Mouse (Mus musculus) C2C12 (cell line): ENCODE results near the gene Mlycd. TPM values are rescaled to one million over a fixed set of nuclear protein-coding genes. Genes with fewer than 3 reads are reported as not detected.

ENCODE experiments used
- H3K27me3 ChIP-seq: one replicate; pipeline ENCODE4 v1.6.1; 2011; ENCODE audit not compliant: control insufficient read depth, insufficient read depth, insufficient read length
- H3K36me3 ChIP-seq: one replicate; pipeline ENCODE4 v1.6.1; 2011; ENCODE audit not compliant: control insufficient read depth, insufficient read depth
- H3K4me3 ChIP-seq: one replicate; pipeline ENCODE4 v1.5.1; 2011; ENCODE audit warnings: mild to moderate bottlenecking, control low read depth; ENCODE audit not compliant: poor library complexity, insufficient read depth, severe bottlenecking
- H3K79me2 ChIP-seq: one replicate; pipeline ENCODE4 v1.6.1; 2011; ENCODE audit not compliant: control insufficient read depth, insufficient read depth
- H3K79me3 ChIP-seq: one replicate; pipeline ENCODE4 v1.6.1; 2011; ENCODE audit warnings: low read depth, control low read depth
- H3ac ChIP-seq: one replicate; pipeline ENCODE3; 2011; ENCODE audit warnings: low read depth; ENCODE audit not compliant: control insufficient read depth, insufficient read length
- CEBPB ChIP-seq: IDR thresholded peaks from one replicate; pipeline ENCODE4 v1.6.1; 2011; ENCODE audit warnings: low read depth, mild to moderate bottlenecking, control low read depth, moderate library complexity
- CTCF ChIP-seq: IDR thresholded peaks from one replicate; pipeline ENCODE4 v1.5.1; 2011; ENCODE audit not compliant: control insufficient read depth, insufficient read depth, insufficient read length
- FOSL1 ChIP-seq: IDR thresholded peaks from one replicate; pipeline ENCODE4 v1.8.0; 2011; ENCODE audit warnings: mild to moderate bottlenecking, low read length; ENCODE audit not compliant: poor library complexity, insufficient read depth, severe bottlenecking
- MAX ChIP-seq: IDR thresholded peaks from one replicate; pipeline ENCODE4 v1.6.1; 2011; ENCODE audit warnings: mild to moderate bottlenecking, control low read depth
- MYOD1 ChIP-seq: IDR thresholded peaks from one replicate; pipeline ENCODE4 v1.6.1; 2011; ENCODE audit warnings: low read depth; ENCODE audit not compliant: control insufficient read depth, insufficient read length
- MYOG ChIP-seq: IDR thresholded peaks from one replicate; pipeline ENCODE4 v1.6.1; 2011; ENCODE audit not compliant: control insufficient read depth, insufficient read length; ENCODE audit errors: extremely low read depth
- USF1 ChIP-seq: IDR thresholded peaks from one replicate; pipeline ENCODE4 v1.6.1; 2011; ENCODE audit warnings: low read depth, mild to moderate bottlenecking, control low read depth, moderate library complexity
- polyA plus RNA-seq: library from polyadenylated mRNA; unstranded; fragments of >200 nt; fragmentation: generic; extraction: Trizol; gene quantifications from one replicate; pipeline ENCODE4 v1.2.1, GENCODE M21; 2012; ENCODE audit warnings: missing spikeins

Gene Mlycd
- polyA plus RNA-seq, 1 experiment = 7.5 TPM

DNA sequence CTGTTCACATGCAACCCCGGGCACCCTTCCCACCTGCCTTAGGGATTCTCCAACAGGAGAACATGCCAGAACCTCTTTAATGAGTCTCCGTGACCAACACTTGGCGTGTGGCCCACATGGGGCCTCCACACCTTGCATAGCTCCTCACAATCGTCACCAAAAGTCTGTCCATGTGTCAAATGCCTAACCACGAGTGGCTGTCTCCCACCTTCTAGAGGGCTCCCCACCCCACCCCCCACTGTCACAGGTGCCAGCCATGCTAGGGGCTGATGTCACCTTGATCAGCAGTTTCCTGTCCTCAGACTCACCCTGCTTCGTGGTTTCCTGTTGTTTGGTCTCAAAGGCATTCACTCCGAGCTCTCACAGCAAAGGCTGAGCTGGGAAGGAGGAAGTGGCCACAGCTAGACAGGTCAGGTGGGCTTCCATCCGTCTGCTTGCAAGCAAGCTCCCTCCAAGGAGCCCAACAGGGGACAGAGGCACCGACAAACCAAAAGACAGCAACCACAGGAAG is 29.0 kb downstream of the Mlycd start:
- H3K4me3 ChIP-seq = no peak overlapping the region
- no peaks in the 10 kb centered on the region for H3K79me3 ChIP-seq
- no peak overlapping the region for H3ac ChIP-seq
- no peak for TF ChIP-seq CTCF
- TF ChIP-seq MAX = no peak
- TF ChIP-seq MYOD1 = peak; percentile 39
- no peak for TF ChIP-seq USF1
- TF ChIP-seq MYOG = no peak
- TF ChIP-seq FOSL1 = no peak
- H3K36me3 ChIP-seq = no peaks in the 10 kb centered on the region
- no peaks in the 10 kb centered on the region for H3K79me2 ChIP-seq
- H3K27me3 ChIP-seq = no peaks in the 10 kb centered on the region

- no peaks in the 10 kb centered on the region for H3K36me3 ChIP-seq
- H3K79me2 ChIP-seq = no peaks in the 10 kb centered on the region
- H3ac ChIP-seq = no peak overlapping the region
- H3K4me3 ChIP-seq = no peak overlapping the region
- no peaks in the 10 kb centered on the region for H3K79me3 ChIP-seq
- H3K27me3 ChIP-seq = no peaks in the 10 kb centered on the region
- TF ChIP-seq CTCF (no peak), MYOG (no peak), MYOD1 (no peak), CEBPB (no peak), MAX (no peak)
Measured at GRCm38 (mm10) chr8:119424199-119424733, 29.6 kb downstream of the Mlycd start.

GRCm38 (mm10) chr8:119424740-119425139 is 30.1 kb downstream of the Mlycd start:
- Histone ChIP-seq H3K36me3 (no peaks in the 10 kb centered on the region), H3K79me2 (no peaks in the 10 kb centered on the region), H3K27me3 (no peaks in the 10 kb centered on the region), H3K79me3 (no peaks in the 10 kb centered on the region), H3K4me3 (no peak overlapping the region), H3ac (no peak overlapping the region)
- TF ChIP-seq MYOD1 (no peak), MAX (no peak), FOSL1 (no peak), CEBPB (no peak), USF1 (no peak), CTCF (no peak), MYOG (no peak)

DNA sequence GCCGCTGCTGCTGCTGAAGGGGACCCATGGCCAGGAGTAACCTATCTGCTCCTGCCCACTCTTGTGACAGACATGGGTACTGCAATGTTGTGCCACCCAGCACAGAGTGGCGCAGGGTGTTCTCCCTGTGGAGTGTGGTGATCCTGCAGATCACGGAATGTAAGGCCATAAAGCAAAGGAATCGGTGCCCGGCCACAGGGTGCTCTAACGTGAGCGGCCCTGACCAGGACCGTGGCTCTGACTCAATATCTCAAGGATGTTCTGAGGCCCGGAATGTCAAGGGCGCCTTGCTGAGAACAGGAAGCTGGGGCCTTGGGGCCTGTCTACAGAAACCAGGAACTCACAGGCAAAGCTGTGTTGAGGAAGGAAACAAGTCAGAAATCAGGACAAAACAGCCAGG is 30.9 kb downstream of the Mlycd start:
- TF ChIP-seq MAX (no peak), CEBPB (no peak), CTCF (no peak), FOSL1 (no peak), MYOG (no peak), USF1 (no peak), MYOD1 (no peak)
- no peak overlapping the region for H3ac ChIP-seq
- no peaks in the 10 kb centered on the region for H3K79me2 ChIP-seq
- H3K4me3 ChIP-seq = no peak overlapping the region
- H3K79me3 ChIP-seq = no peaks in the 10 kb centered on the region
- no peaks in the 10 kb centered on the region for H3K36me3 ChIP-seq
- H3K27me3 ChIP-seq = no peaks in the 10 kb centered on the region

DNA sequence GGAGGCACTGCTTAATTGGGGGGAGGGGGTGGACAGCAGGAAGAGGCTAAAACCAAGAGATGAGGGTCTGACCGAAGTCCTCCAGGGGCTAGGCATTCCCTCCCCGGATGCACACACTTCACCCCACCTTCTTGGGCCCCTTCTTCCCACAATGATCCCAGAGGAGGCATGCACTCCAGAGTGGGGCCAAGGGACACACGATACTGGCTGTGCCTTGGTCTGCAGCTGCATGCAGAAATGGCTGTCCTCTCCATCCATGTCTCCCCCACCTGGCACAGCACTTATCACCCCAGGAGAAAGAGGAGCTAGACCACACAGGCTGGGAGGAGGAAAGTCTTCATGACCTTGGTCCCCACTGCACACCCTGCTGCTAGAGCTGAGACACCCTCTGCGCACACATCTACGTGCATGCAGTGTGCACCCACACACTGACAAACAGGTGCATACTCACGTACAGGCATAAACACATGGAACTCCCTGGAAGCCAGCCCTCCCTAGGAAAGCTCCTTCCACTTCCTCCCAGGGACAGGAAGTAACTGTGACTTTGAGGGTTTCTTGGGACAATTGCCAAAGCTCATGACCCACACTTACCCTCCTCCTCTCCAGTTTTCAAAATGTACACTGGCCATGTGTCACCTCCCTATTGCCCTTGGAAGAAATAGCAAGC is 31.5 kb downstream of the Mlycd start:
- H3K79me2 ChIP-seq = no peaks in the 10 kb centered on the region
- TF ChIP-seq MYOG = no peak
- no peak for TF ChIP-seq CEBPB
- TF ChIP-seq FOSL1 = no peak
- no peak for TF ChIP-seq MAX
- TF ChIP-seq CTCF = no peak
- no peak for TF ChIP-seq MYOD1
- TF ChIP-seq USF1 = no peak
- no peaks in the 10 kb centered on the region for H3K36me3 ChIP-seq
- no peaks in the 10 kb centered on the region for H3K27me3 ChIP-seq
- no peak overlapping the region for H3K4me3 ChIP-seq
- H3K79me3 ChIP-seq = no peaks in the 10 kb centered on the region
- no peak overlapping the region for H3ac ChIP-seq
